In the genomic region with DNA sequence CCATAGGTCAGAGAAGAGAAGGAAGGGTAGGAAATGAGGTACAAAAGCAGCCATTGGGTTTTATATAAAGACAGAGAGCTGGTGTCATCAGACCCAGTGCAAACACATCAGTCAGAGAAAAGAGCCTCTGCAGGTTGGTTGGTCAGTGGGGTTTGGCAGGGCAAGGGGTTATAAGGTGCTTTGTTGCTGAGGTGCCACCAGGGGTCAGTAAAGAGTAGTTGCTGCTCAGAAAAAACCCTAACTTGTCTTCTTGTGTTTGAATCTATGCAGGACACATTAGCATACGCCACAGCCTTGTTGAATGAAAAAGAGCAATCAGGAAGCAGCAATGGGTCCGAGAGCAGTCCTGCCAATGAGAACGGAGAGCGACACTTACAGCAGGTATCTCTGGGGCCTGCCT, we compare ENCODE assay signal across 9 mouse cellular contexts. TPM values are rescaled to one million over a fixed set of nuclear protein-coding genes. Genes with fewer than 3 reads are reported as not detected.
A peak's percentile ranks its signal among the peaks of the same experiment; 100 is the strongest.
DNase-seq lines count a peak whose midpoint lies in the region; ATAC-seq lines count a peak whose summit lies in the region.
"Had no signal": no experiment of that assay in that cellular context is flagged by ENCODE, and none has a peak within 500 bp of the region (broad histone marks: within the 10 kb centered on the region; RNA-seq: fewer than 3 reads in every experiment).

No protein-coding gene starts in this region.

- 0 out of 2 replicates have a peak, but pooled peaks have one; percentile 52 for ATAC-seq in cerebellum, adult (ENCODE audit: insufficient number of reproducible peaks, low FRiP score, low TSS enrichment)
- no peak for ATAC-seq in midbrain, embryonic 13.5 days
- peak; percentile 87 for ATAC-seq in megakaryocyte progenitor cell, adult 5-6 weeks (replicated peaks; ENCODE audit: poor library complexity)

- DNase-seq in cerebellum, postnatal 4 days (ENCODE audit: low spot score in 2 of 2) = no peak
- peak; percentile 33 for DNase-seq in midbrain, embryonic 10.5 days (ENCODE audit: low spot score)
- DNase-seq in cerebellum, postnatal 10 days = peak; percentile 54 to 71
- no peak for DNase-seq in left cerebral cortex, adult 18-20 months (ENCODE audit: low spot score in 2 of 2)
- no peak for DNase-seq in left cerebral cortex, postnatal 36 days (ENCODE audit: low spot score in 2 of 2)

- no peak overlapping the region for H3K4me2 ChIP-seq in midbrain, embryonic 13.5 days (replicated peaks)

- intact Hi-C loops in left cerebral cortex, postnatal 36 days (cut with DNase I) = no loop called here

- 76% methylated on average over 4 of the region's 4 CpGs for WGBS in midbrain, embryonic 10.5 days
- 70% methylated on average over 4 of the region's 4 CpGs for WGBS in midbrain, embryonic 13.5 days

- no peak overlapping the region for H3K9ac ChIP-seq in midbrain, embryonic 13.5 days (replicated peaks)

- no peaks in the 10 kb centered on the region for H3K4me1 ChIP-seq in midbrain, embryonic 10.5 days
- H3K4me1 ChIP-seq in midbrain, embryonic 13.5 days (replicated peaks) = no peaks in the 10 kb centered on the region

- H3K36me3 ChIP-seq in midbrain, embryonic 10.5 days = peaks cover 90% of the 10 kb centered on the region
- H3K36me3 ChIP-seq in midbrain, embryonic 13.5 days = peaks cover 78% of the 10 kb centered on the region

- no peaks in the 10 kb centered on the region for H3K9me3 ChIP-seq in midbrain, embryonic 10.5 days (replicated peaks)
- H3K9me3 ChIP-seq in midbrain, embryonic 13.5 days = no peaks in the 10 kb centered on the region

- no peak overlapping the region for H3K4me3 ChIP-seq in midbrain, embryonic 10.5 days
- no peak overlapping the region for H3K4me3 ChIP-seq in midbrain, embryonic 13.5 days (replicated peaks)

- H3K27me3 ChIP-seq in midbrain, embryonic 10.5 days (ENCODE audit: low read depth, poor library complexity, severe bottlenecking) = no peaks in the 10 kb centered on the region
- H3K27me3 ChIP-seq in midbrain, embryonic 13.5 days = no peaks in the 10 kb centered on the region

- H3K27ac ChIP-seq in midbrain, embryonic 10.5 days (replicated peaks) = no peak overlapping the region
- no peak overlapping the region for H3K27ac ChIP-seq in midbrain, embryonic 13.5 days

RNA-seq across cellular contexts. Expression of a gene that starts 27.7 kb away (rescaled TPM):
- 4.7 and 5.4 TPM in 2 replicates for polyA plus RNA-seq in midbrain, embryonic 10.5 days (2016; fragmentation: Nextera tagmentation; extraction: Ambion mirVana)
- 1.4 TPM in 2 replicates for polyA plus RNA-seq in midbrain, embryonic 13.5 days (2015; fragmentation: Nextera tagmentation; extraction: Ambion mirVana)
- total RNA-seq in megakaryocyte progenitor cell, adult 5-6 weeks (2015) = not detected in 2 replicates
- 0.12 and 0.14 TPM in 2 replicates for total RNA-seq in megakaryocyte progenitor cell, adult 5-6 weeks (2017)
- 1 to 10 TPM; 2.2 to 3.9 TPM for total RNA-seq in left cerebral cortex, adult 18-20 months (2021)
- 1 to 10 TPM; 3.6 to 3.7 TPM for total RNA-seq in left cerebral cortex, postnatal 36 days (2021)

RNA-seq across cellular contexts. Expression of a gene that starts 55.6 kb away (rescaled TPM):
- not detected in 2 replicates for polyA plus RNA-seq in midbrain, embryonic 10.5 days (2016; fragmentation: Nextera tagmentation; extraction: Ambion mirVana)
- polyA plus RNA-seq in midbrain, embryonic 13.5 days (2015; fragmentation: Nextera tagmentation; extraction: Ambion mirVana) = not detected in 2 replicates
- total RNA-seq in megakaryocyte progenitor cell, adult 5-6 weeks (2015) = not detected in 2 replicates
- total RNA-seq in megakaryocyte progenitor cell, adult 5-6 weeks (2017) = not detected in 2 replicates
- total RNA-seq in left cerebral cortex, adult 18-20 months (2021) = not detected
- not detected for total RNA-seq in left cerebral cortex, postnatal 36 days (2021)
- total RNA-seq: left cerebral cortex, postnatal 25 days had no signal

Comparison
In these comparisons a context has a peak if more than half of its experiments do, and no peak if none do; other contexts are left out.
1. DNase-seq: peak in midbrain, embryonic 10.5 days (single experiment) and cerebellum, postnatal 10 days (2 of 2); none in cerebellum, postnatal 4 days (0 of 2), left cerebral cortex, adult 18-20 months (0 of 2) and left cerebral cortex, postnatal 36 days (0 of 2).